Mouse (Mus musculus) CD4-positive naive resting alpha-beta T cell, adult 57 days (primary cell): ENCODE measurements around the gene Efnb2. TPM values are rescaled to one million over a fixed set of nuclear protein-coding genes. Genes with fewer than 3 reads are reported as not detected.

Source experiments
- total RNA-seq: library from RNA; stranded (reverse); gene quantifications from one replicate; pipeline ENCODE4 v1.2.4, GENCODE M21; 2023

The Efnb2 gene
- total RNA-seq, result 2.7 TPM

DNA sequence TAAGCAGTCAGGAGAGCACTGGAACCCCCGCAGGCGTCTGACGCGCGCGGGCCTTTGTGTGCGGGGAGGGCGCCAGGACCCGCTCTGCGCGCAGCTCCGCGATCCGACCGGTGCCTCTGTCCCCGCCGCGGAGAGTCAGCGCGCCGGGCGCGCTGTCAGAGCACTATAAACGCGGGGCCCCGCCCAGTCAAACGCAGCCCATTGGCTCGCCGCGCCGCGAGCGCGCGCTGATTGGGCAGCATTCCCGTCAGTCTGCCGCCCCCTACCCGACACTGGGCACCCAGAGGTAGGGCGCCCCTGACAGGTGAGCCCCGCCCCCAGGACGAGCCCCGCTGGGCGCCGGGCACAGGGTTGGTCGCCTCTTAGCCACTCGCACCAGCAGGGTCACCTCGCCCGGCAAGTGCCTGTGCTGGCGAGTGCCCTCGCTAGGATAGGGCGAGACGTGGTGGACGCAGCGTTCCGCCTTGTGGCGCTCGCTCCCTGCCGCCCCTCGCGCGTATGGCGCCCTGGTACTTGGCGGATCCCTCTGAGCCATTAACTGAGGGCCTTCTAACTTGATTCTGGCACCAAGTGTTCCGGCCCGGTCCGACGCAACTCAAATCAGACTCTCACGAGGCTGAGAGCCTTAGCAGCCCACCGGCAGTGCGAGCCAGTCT lies at the start of gene Efnb2:
Gene Efnb2 (minus strand): TSS at position 140 of the 656 bp plus-strand sequence.

DNA sequence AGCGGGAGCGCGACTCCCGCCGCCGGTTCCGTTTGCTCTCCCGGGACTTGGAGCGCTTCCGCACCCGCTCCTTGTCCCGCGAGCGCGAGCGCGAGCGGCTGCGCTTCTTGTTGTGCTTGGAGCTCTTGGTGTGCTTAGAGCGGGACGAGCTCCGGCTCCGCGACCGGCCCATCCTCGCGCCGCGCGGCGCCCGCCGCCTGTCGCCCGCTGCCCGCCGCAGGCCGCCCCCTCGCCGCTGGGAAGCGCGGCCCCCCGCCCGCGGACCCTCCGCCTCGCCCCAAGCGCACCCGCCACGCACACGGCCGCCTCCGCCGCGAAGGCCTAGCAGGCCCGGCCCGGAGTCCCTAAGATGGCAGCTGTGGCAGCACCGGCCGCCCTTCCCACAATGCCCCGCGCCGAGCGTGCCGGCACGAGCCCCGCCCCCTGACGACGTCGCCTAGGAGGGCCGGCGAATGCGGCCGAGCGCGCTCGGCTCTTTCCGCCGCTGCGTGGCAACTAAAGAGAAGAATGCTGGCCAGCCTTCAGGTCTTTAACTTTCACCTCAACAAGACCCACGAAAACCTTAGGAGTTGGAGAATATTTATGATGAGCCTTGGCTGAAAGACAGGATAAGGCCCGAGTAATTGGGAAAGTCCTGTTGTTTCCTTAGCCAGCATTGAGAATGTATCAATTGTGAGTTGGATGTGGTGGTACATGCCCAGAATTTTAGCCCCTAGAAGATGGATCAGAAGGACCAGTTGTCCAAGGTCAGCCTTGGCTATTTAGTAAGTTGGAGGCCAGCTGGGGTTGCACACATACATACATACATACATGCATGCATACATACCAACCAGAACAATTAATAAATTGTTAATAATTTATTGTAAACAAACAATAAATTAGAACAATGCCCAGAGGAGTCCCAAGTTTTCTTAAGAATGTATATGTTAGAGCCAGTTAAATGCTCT lies 29.4 kb upstream of the Efnb2 start, which contains the start of gene Arglu1:
Gene Arglu1 (minus strand): TSS at position 376 of the 947 bp plus-strand sequence.

Other genes with a start within 250 kb of the Efnb2 start
- gene Arglu1, start 29.3 kb upstream of the Efnb2 start, total RNA-seq, result 144 TPM